Mouse (Mus musculus) bone marrow, adult 2 months (tissue): Measurements from ENCODE around the gene Dop1a.

ENCODE experiments used
- CTCF ChIP-seq: fragments of 200-500 bp; IDR thresholded peaks from 2 replicates; pipeline ENCODE4 v1.5.1; 2011; ENCODE audit warnings: low read length, control low read depth; ENCODE audit not compliant: control insufficient read depth, insufficient read depth
- POLR2A ChIP-seq: fragments of 200-500 bp; IDR thresholded peaks from 2 replicates; pipeline ENCODE4 v1.6.1; 2011; ENCODE audit warnings: low read depth, mild to moderate bottlenecking, control low read depth, low read length, borderline replicate concordance; ENCODE audit not compliant: control insufficient read depth

DNA sequence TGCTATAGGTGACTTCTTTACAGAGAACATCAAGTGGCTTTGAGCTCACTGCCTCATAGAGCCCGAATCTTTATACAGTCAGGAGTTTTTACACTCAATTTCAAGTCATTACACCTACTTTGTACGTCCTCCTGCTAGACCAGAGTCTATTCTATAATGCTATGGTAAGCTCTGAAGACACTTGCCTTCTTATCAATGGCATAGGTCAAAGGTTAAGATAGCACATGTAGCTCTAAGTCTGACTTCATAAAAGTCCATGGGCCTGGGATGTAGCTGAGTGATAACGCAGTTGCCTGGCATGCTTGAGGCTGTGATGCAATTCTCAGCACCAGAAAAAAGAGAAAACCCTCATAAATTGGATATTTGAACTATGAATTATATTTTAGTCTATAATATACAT lies 47.4 kb downstream of the Dop1a start:
- no peak for TF ChIP-seq CTCF
- TF ChIP-seq POLR2A, result no peak
